Mouse (Mus musculus) midbrain, embryonic 12.5 days (tissue): ENCODE measurements around the gene Tsg101. TPM values are rescaled to one million over a fixed set of nuclear protein-coding genes. Genes with fewer than 3 reads are reported as not detected.

Experiments used
- ATAC-seq: fragments of 200-750 bp; cut with Nextera tagmentation; 2 replicates; pipeline ENCODE4 v1.8.0; 2017; ENCODE audit warnings: low read depth, moderate TSS enrichment, moderate library complexity; ENCODE audit not compliant: low FRiP score
- H3K27ac ChIP-seq: fragments of 300-500 bp; sonication (generic); replicated peaks from 2 replicates; pipeline ENCODE4 v1.5.1; 2016; ENCODE audit warnings: mild to moderate bottlenecking
- H3K27me3 ChIP-seq: fragments of 300-500 bp; sonication (generic); 2 replicates; pipeline ENCODE4 v1.6.1; 2016; ENCODE audit warnings: mild to moderate bottlenecking
- H3K36me3 ChIP-seq: fragments of 300-500 bp; sonication (generic); 2 replicates; pipeline ENCODE4 v1.6.1; 2016
- H3K4me1 ChIP-seq: fragments of 300-500 bp; sonication (generic); 2 replicates; pipeline ENCODE4 v1.6.1; 2016
- H3K4me2 ChIP-seq: fragments of 300-500 bp; sonication (generic); replicated peaks from 2 replicates; pipeline ENCODE4 v1.6.1; 2016; ENCODE audit warnings: mild to moderate bottlenecking, moderate library complexity
- H3K4me3 ChIP-seq: fragments of 300-500 bp; sonication (generic); 2 replicates; pipeline ENCODE4 v1.5.1; 2016; ENCODE audit warnings: mild to moderate bottlenecking
- H3K9ac ChIP-seq: fragments of 300-500 bp; sonication (generic); replicated peaks from 2 replicates; pipeline ENCODE4 v1.6.1; 2016; ENCODE audit warnings: mild to moderate bottlenecking, moderate library complexity
- H3K9me3 ChIP-seq: fragments of 300-500 bp; sonication (generic); 2 replicates; pipeline ENCODE4 v1.6.1; 2016; ENCODE audit warnings: mild to moderate bottlenecking
- WGBS: fragments of 180-500 bp; shearing (Covaris S2); methylation state at CpG from one replicate; pipeline ENCODE4 v1.1.7; 2016; 5-methylcytosine and 5-hydroxymethylcytosine counted together
- polyA plus RNA-seq: library from polyadenylated mRNA; unstranded; fragments of >200 nt; fragmentation: Nextera tagmentation; extraction: Ambion mirVana; gene quantifications from 2 replicates; pipeline ENCODE4 v1.2.1, GENCODE M21; 2016

Gene Tsg101
- polyA plus RNA-seq, 1 experiment from 2014 or later, result 322 TPM

- WGBS, result 92% methylated on average over 4 of the region's 4 CpGs
- Histone ChIP-seq H3K27me3 (peaks cover 23% of the 10 kb centered on the region), H3K9me3 (no peaks in the 10 kb centered on the region), H3K4me3 (no peak overlapping the region), H3K4me1 (peaks cover 23% of the 10 kb centered on the region), H3K36me3 (peaks cover 5% of the 10 kb centered on the region), H3K9ac (no peak overlapping the region), H3K27ac (no peak overlapping the region), H3K4me2 (no peak overlapping the region)
- no peak for ATAC-seq
Measured at GRCm38 (mm10) chr7:46843576-46843975, 76.2 kb downstream of the Tsg101 start.

DNA sequence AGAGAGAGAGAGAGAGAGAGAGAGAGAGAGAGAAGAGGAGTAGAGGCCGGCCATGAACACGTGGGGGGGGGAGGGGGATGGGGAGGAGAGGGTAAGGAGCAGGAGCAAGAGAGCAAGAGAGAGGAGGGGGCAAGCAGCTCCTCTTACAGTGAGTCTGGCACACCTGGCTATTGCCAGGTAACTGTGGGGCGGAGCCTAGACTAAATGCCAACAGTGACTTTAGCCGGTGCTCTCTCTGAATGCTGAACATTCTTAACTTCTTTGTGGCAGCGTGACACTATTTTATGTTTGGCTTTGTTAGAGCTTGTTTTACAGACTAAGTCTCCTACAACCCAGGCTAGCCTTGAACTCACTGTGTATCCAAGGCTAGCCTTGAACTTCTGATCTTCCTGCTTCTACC lies 77.5 kb downstream of the Tsg101 start:
- Histone ChIP-seq H3K9ac (no peak overlapping the region), H3K9me3 (no peaks in the 10 kb centered on the region), H3K27ac (no peak overlapping the region), H3K27me3 (peaks cover 23% of the 10 kb centered on the region), H3K4me1 (peaks cover 26% of the 10 kb centered on the region), H3K36me3 (no peaks in the 10 kb centered on the region), H3K4me2 (no peak overlapping the region), H3K4me3 (no peak overlapping the region)
- 33% methylated on average over 4 of the region's 5 CpGs for WGBS
- no peak for ATAC-seq

- no peak within 1 kb of the TSS for H3K4me2 ChIP-seq
- H3K9me3 ChIP-seq, result no peaks in the 10 kb centered on the region
- H3K9ac ChIP-seq, result no peak within 1 kb of the TSS
- ATAC-seq, result no peak
- no peaks in the 10 kb centered on the region for H3K36me3 ChIP-seq
- peaks cover 23% of the 10 kb centered on the region for H3K27me3 ChIP-seq
- H3K4me1 ChIP-seq, result peaks cover 20% of the 10 kb centered on the region
- H3K4me3 ChIP-seq, result no peak within 1 kb of the TSS
- 28% methylated on average over 6 of the region's 6 CpGs for WGBS
- no peak within 1 kb of the TSS for H3K27ac ChIP-seq
Measured at GRCm38 (mm10) chr7:46840787-46841525, 78.8 kb downstream of the Tsg101 start, which contains the start of gene Ldha. TSS of gene Ldha (plus strand) at chr7:46841475.

DNA sequence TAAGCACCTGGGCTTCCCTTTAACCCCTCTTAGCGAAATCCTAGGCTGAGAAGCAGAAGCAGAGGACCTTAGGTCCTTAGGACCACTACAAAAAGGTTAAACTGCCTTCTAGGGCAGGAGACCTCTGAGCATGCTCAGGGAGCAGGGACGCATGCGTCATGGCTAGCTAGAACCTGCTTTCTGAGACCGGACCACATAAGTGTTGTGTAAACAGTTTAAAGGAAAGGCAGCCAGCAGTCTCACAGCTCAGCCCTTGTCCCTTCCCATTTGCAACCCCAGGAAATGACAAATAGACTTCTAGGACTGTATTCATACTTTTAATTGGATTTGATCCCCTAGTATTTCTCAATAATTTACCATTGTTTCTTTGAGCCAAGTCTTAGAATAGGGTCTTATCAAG lies 79.4 kb downstream of the Tsg101 start:
- Histone ChIP-seq H3K27me3 (peaks cover 23% of the 10 kb centered on the region), H3K4me2 (no peak overlapping the region), H3K36me3 (no peaks in the 10 kb centered on the region), H3K4me1 (peaks cover 23% of the 10 kb centered on the region), H3K9ac (no peak overlapping the region), H3K9me3 (no peaks in the 10 kb centered on the region), H3K4me3 (no peak overlapping the region), H3K27ac (no peak overlapping the region)
- ATAC-seq, result no peak
- 55% methylated on average over 4 of the region's 4 CpGs for WGBS

GRCm38 (mm10) chr7:46839861-46840260 lies 79.9 kb downstream of the Tsg101 start:
- 70% methylated on average over 5 of the region's 5 CpGs for WGBS
- Histone ChIP-seq H3K9me3 (no peaks in the 10 kb centered on the region), H3K27ac (no peak overlapping the region), H3K9ac (no peak overlapping the region), H3K36me3 (no peaks in the 10 kb centered on the region), H3K4me1 (peaks cover 24% of the 10 kb centered on the region), H3K27me3 (peaks cover 23% of the 10 kb centered on the region), H3K4me3 (no peak overlapping the region), H3K4me2 (no peak overlapping the region)
- no peak for ATAC-seq

- no peak overlapping the region for H3K27ac ChIP-seq
- H3K4me2 ChIP-seq, result no peak overlapping the region
- no peak for ATAC-seq
- no peaks in the 10 kb centered on the region for H3K36me3 ChIP-seq
- H3K4me1 ChIP-seq, result peaks cover 25% of the 10 kb centered on the region
- peaks cover 23% of the 10 kb centered on the region for H3K27me3 ChIP-seq
- no peak overlapping the region for H3K4me3 ChIP-seq
- H3K9me3 ChIP-seq, result no peaks in the 10 kb centered on the region
- H3K9ac ChIP-seq, result no peak overlapping the region
- WGBS, result 34% methylated on average over 7 of the region's 7 CpGs
Measured at GRCm38 (mm10) chr7:46839446-46839845, 80.3 kb downstream of the Tsg101 start.

Other genes starting within 250 kb of the Tsg101 start
- gene Tph1, start 247.4 kb downstream of the Tsg101 start, polyA plus RNA-seq, result 0.29 and 0.41 TPM in 2 replicates
- 30.7 and 32.0 TPM in 2 replicates for gene Saal1, start 209.3 kb downstream of the Tsg101 start, polyA plus RNA-seq
- gene Saa3, start 204.3 kb downstream of the Tsg101 start, polyA plus RNA-seq, result 0.10 TPM in 1 of 2 replicates, not detected in the other
- gene Saa4, start 187.4 kb downstream of the Tsg101 start, polyA plus RNA-seq, result not detected in 2 replicates
- not detected in 2 replicates for gene Saa1, start 177.0 kb downstream of the Tsg101 start, polyA plus RNA-seq
- gene Saa2, start 168.2 kb downstream of the Tsg101 start, polyA plus RNA-seq, result not detected in 2 replicates
- gene Hps5, start 123.9 kb downstream of the Tsg101 start, polyA plus RNA-seq, result 23.8 and 24.9 TPM in 2 replicates
- 51.5 and 52.1 TPM in 2 replicates for gene Gtf2h1, start 123.9 kb downstream of the Tsg101 start, polyA plus RNA-seq
- 802 and 809 TPM in 2 replicates for gene Ldha, start 78.5 kb downstream of the Tsg101 start, polyA plus RNA-seq
- 0.22 TPM in 1 of 2 replicates, not detected in the other for gene Ldhc, start 58.8 kb downstream of the Tsg101 start, polyA plus RNA-seq
- gene Uevld, start 38.6 kb upstream of the Tsg101 start, polyA plus RNA-seq, result 11.8 and 12.1 TPM in 2 replicates
- not detected in 2 replicates for gene Gm9999, start 63.6 kb upstream of the Tsg101 start, polyA plus RNA-seq
- 13.1 and 14.0 TPM in 2 replicates for gene Spty2d1, start 88.4 kb upstream of the Tsg101 start, polyA plus RNA-seq
- gene Tmem86a, start 130.6 kb upstream of the Tsg101 start, polyA plus RNA-seq, result 16.6 and 17.4 TPM in 2 replicates
- 46.4 and 51.5 TPM in 2 replicates for gene Ptpn5, start 213.7 kb upstream of the Tsg101 start, polyA plus RNA-seq